ENCODE assay signal across 28 mouse cellular contexts in genomic region chr9:71159686-71160085, GRCm38 (mm10). TPM values are rescaled to one million over a fixed set of nuclear protein-coding genes. Genes with fewer than 3 reads are reported as not detected.
DNase-seq lines count a peak whose midpoint lies in the region; ATAC-seq lines count a peak whose summit lies in the region.
"Had no signal": no experiment of that assay in that cellular context is flagged by ENCODE, and none has a peak within 500 bp of the region (broad histone marks: within the 10 kb centered on the region; RNA-seq: fewer than 3 reads in every experiment).

No protein-coding gene starts in this region.

- H3K36me3 ChIP-seq in liver, embryonic 12.5 days, result no peaks in the 10 kb centered on the region
- H3K36me3 ChIP-seq in liver, embryonic 15.5 days (replicated peaks), result no peaks in the 10 kb centered on the region
- H3K36me3 ChIP-seq: embryonic facial prominence, embryonic 10.5 days; embryonic facial prominence, embryonic 13.5 days; forebrain, embryonic 12.5 days; forebrain, embryonic 15.5 days; heart, embryonic 10.5 days; heart, embryonic 13.5 days had no signal

- intact Hi-C loops in gastrocnemius, postnatal 14 days (cut with DNase I; ENCODE audit: low total_unique reads), result no loop called here

- H3K9me3 ChIP-seq in liver, embryonic 12.5 days (replicated peaks), result no peaks in the 10 kb centered on the region
- H3K9me3 ChIP-seq in liver, embryonic 15.5 days (replicated peaks), result no peaks in the 10 kb centered on the region
- H3K9me3 ChIP-seq: embryonic facial prominence, embryonic 10.5 days; embryonic facial prominence, embryonic 13.5 days; forebrain, embryonic 12.5 days; forebrain, embryonic 15.5 days; heart, embryonic 10.5 days; heart, embryonic 13.5 days had no signal

- DNase-seq in heart, adult 11 months, result peak; percentile 28
- no peak for DNase-seq in heart, adult 18-20 months
- no peak for DNase-seq in adrenal gland, adult 8-10 months
- DNase-seq in gastrocnemius, postnatal 14 days, result no peak
- no peak for DNase-seq in lung, postnatal 10 days
- DNase-seq: adrenal gland, adult 2 months; adrenal gland, postnatal 25 days; cerebellum, adult 11-12 months; cerebellum, adult 8-10 months; cerebellum, postnatal 10 days; cerebellum, postnatal 36 days; embryo, embryonic 11 days; gastrocnemius, postnatal 10 days; heart, adult 2 months; heart, postnatal 14 days; heart, postnatal 4 days had no signal

- no peak overlapping the region for H3K4me2 ChIP-seq in liver, embryonic 12.5 days
- no peak overlapping the region for H3K4me2 ChIP-seq in liver, embryonic 15.5 days
- H3K4me2 ChIP-seq: embryonic facial prominence, embryonic 13.5 days; forebrain, embryonic 12.5 days; forebrain, embryonic 15.5 days; heart, embryonic 13.5 days; hindbrain, embryonic 14.5 days had no signal

- no peaks in the 10 kb centered on the region for H3K27me3 ChIP-seq in liver, embryonic 12.5 days (replicated peaks)
- no peaks in the 10 kb centered on the region for H3K27me3 ChIP-seq in liver, embryonic 15.5 days
- H3K27me3 ChIP-seq: embryonic facial prominence, embryonic 13.5 days; forebrain, embryonic 12.5 days; forebrain, embryonic 15.5 days; heart, embryonic 13.5 days had no signal

- H3K4me3 ChIP-seq in liver, embryonic 12.5 days, result no peak overlapping the region
- H3K4me3 ChIP-seq in liver, embryonic 15.5 days (replicated peaks), result no peak overlapping the region
- H3K4me3 ChIP-seq: embryonic facial prominence, embryonic 10.5 days; embryonic facial prominence, embryonic 13.5 days; erythroblast, embryonic 14.5 days; forebrain, embryonic 12.5 days; forebrain, embryonic 15.5 days; heart, adult 2 months; heart, embryonic 10.5 days; heart, embryonic 13.5 days had no signal

- H3K4me1 ChIP-seq in liver, embryonic 12.5 days, result peaks cover 99% of the 10 kb centered on the region
- peaks cover 98% of the 10 kb centered on the region for H3K4me1 ChIP-seq in liver, embryonic 15.5 days (replicated peaks)
- H3K4me1 ChIP-seq: embryonic facial prominence, embryonic 13.5 days; forebrain, embryonic 12.5 days; forebrain, embryonic 15.5 days had no signal

- no peak for ATAC-seq in liver, embryonic 12.5 days
- no peak for ATAC-seq in liver, embryonic 15.5 days (ENCODE audit: insufficient read depth)
- ATAC-seq: forebrain, embryonic 15.5 days; hindbrain, postnatal 0 days had no signal

- H3K9ac ChIP-seq in liver, embryonic 12.5 days, result 0 out of 2 replicates have a peak overlapping the region, but pooled peaks have one; percentile 33
- no peak overlapping the region for H3K9ac ChIP-seq in liver, embryonic 15.5 days
- H3K9ac ChIP-seq: embryonic facial prominence, embryonic 13.5 days; forebrain, embryonic 12.5 days; forebrain, embryonic 15.5 days; heart, embryonic 13.5 days; hindbrain, embryonic 14.5 days had no signal

- H3K27ac ChIP-seq in liver, embryonic 12.5 days, result peak overlapping the region; percentile 96
- peak overlapping the region; percentile 91 for H3K27ac ChIP-seq in liver, embryonic 15.5 days (replicated peaks)
- H3K27ac ChIP-seq: embryonic facial prominence, embryonic 10.5 days; embryonic facial prominence, embryonic 13.5 days; forebrain, embryonic 12.5 days; forebrain, embryonic 15.5 days; heart, adult 2 months; heart, embryonic 10.5 days; heart, embryonic 13.5 days; hindbrain, embryonic 14.5 days; hindbrain, postnatal 0 days had no signal

- 79% methylated on average over 5 of the region's 5 CpGs for WGBS in liver, embryonic 12.5 days (ENCODE audit: insufficient replicate concordance)
- 77% methylated on average over 5 of the region's 5 CpGs for WGBS in liver, embryonic 15.5 days (ENCODE audit: insufficient replicate concordance)

RNA-seq across cellular contexts. Expression of gene Aqp9, which starts 8.8 kb away (rescaled TPM):
- total RNA-seq in heart, adult 18-20 months (2021), result under 1 TPM; 0.15 to 0.17 TPM
- polyA plus RNA-seq in liver, embryonic 12.5 days (2016; fragmentation: Nextera tagmentation; extraction: Ambion mirVana), result 10.1 and 10.3 TPM in 2 replicates
- polyA plus RNA-seq in liver, embryonic 15.5 days (2015; fragmentation: Nextera tagmentation; extraction: Ambion mirVana), result 7.7 and 8.2 TPM in 2 replicates
- 1 to 10 TPM in 1 of 4 experiments, under 1 TPM in 2, not detected in 1; 0.35 to 1.2 (median 0.74) TPM for total RNA-seq in adrenal gland, adult 8-10 months (2022)
- total RNA-seq in gastrocnemius, postnatal 14 days (2021), result under 1 TPM in 1 of 2 experiments, not detected in 1; 0.09 TPM
- polyA plus RNA-seq: embryonic facial prominence, embryonic 10.5 days; hindbrain, embryonic 11.5 days had no signal

RNA-seq across cellular contexts. Expression of gene Aldh1a2, which starts 55.9 kb away (rescaled TPM):
- total RNA-seq in heart, adult 18-20 months (2021), result 1 to 10 TPM; 6.0 to 8.2 TPM
- 6.2 and 6.7 TPM in 2 replicates for polyA plus RNA-seq in liver, embryonic 12.5 days (2016; fragmentation: Nextera tagmentation; extraction: Ambion mirVana)
- 0.92 and 1.0 TPM in 2 replicates for polyA plus RNA-seq in liver, embryonic 15.5 days (2015; fragmentation: Nextera tagmentation; extraction: Ambion mirVana)
- total RNA-seq in adrenal gland, adult 8-10 months (2022), result 10 to 100 TPM; 53.9 to 84.0 (median 63.2) TPM
- 1 to 10 TPM; 4.7 to 6.1 TPM for total RNA-seq in gastrocnemius, postnatal 14 days (2021)
- polyA plus RNA-seq: erythroblast, embryonic 14.5 days had no signal

Comparison
In these comparisons a context has a peak if more than half of its experiments do, and no peak if none do; other contexts are left out.
1. RNA of gene Aldh1a2, which starts 55.9 kb away (total RNA-seq): 53.9 to 84.0 TPM in adrenal gland, adult 8-10 months; 6.0 to 8.2 TPM in heart, adult 18-20 months and 4.7 to 6.1 TPM in gastrocnemius, postnatal 14 days; every median in the first group is over 4 times any median in the second.